Mouse (Mus musculus) kidney, embryonic 15.5 days (tissue): ENCODE results near the gene Nol3. TPM values are rescaled to one million over a fixed set of nuclear protein-coding genes. Genes with fewer than 3 reads are reported as not detected.

Experiments used
- ATAC-seq: fragments of 200-750 bp; cut with Nextera tagmentation; replicated peaks from 2 replicates; pipeline ENCODE4 v1.8.0; 2017; ENCODE audit warnings: moderate TSS enrichment; ENCODE audit not compliant: low FRiP score
- H3K27ac ChIP-seq: fragments of 300-500 bp; sonication (generic); 2 replicates; pipeline ENCODE4 v1.5.1; 2015; ENCODE audit warnings: mild to moderate bottlenecking, inconsistent platforms
- H3K27me3 ChIP-seq: fragments of 300-500 bp; sonication (generic); 2 replicates; pipeline ENCODE4 v1.6.1; 2015; ENCODE audit warnings: inconsistent platforms
- H3K36me3 ChIP-seq: fragments of 300-500 bp; sonication (generic); 2 replicates; pipeline ENCODE4 v1.6.1; 2015; ENCODE audit warnings: inconsistent platforms
- H3K4me1 ChIP-seq: fragments of 300-500 bp; sonication (generic); 2 replicates; pipeline ENCODE4 v1.6.1; 2015; ENCODE audit warnings: inconsistent platforms
- H3K4me2 ChIP-seq: fragments of 300-500 bp; sonication (generic); 2 replicates; pipeline ENCODE4 v1.6.1; 2015; ENCODE audit warnings: moderate library complexity, mild to moderate bottlenecking, inconsistent platforms
- H3K4me3 ChIP-seq: fragments of 300-500 bp; sonication (generic); replicated peaks from 2 replicates; pipeline ENCODE4 v1.5.1; 2015; ENCODE audit warnings: mild to moderate bottlenecking, inconsistent platforms
- H3K9ac ChIP-seq: fragments of 300-500 bp; sonication (generic); 2 replicates; pipeline ENCODE4 v1.6.1; 2015; ENCODE audit warnings: mild to moderate bottlenecking, inconsistent platforms
- H3K9me3 ChIP-seq: fragments of 300-500 bp; sonication (generic); replicated peaks from 2 replicates; pipeline ENCODE4 v1.6.1; 2016; ENCODE audit warnings: inconsistent platforms
- WGBS: fragments of 180-500 bp; shearing (Covaris S2); methylation state at CpG from one replicate; pipeline ENCODE4 v1.1.7; 2015; ENCODE audit warnings: mixed read lengths; 5-methylcytosine and 5-hydroxymethylcytosine counted together
- microRNA counts: library from miRNA; unstranded; fragments of <30 nt; microRNA quantifications from one replicate; lab custom pipeline; 2016
- microRNA-seq: library from miRNA; unstranded; fragments of <30 nt; microRNA quantifications from one replicate; pipeline ENCODE4, GENCODE M21; 2016
- polyA plus RNA-seq: library from polyadenylated mRNA; unstranded; fragments of >200 nt; fragmentation: Nextera tagmentation; extraction: Ambion mirVana; gene quantifications from 2 replicates; pipeline ENCODE4 v1.2.1, GENCODE M21; 2015

Gene Nol3
- polyA plus RNA-seq, 1 experiment from 2014 or later: 0.84 TPM

DNA sequence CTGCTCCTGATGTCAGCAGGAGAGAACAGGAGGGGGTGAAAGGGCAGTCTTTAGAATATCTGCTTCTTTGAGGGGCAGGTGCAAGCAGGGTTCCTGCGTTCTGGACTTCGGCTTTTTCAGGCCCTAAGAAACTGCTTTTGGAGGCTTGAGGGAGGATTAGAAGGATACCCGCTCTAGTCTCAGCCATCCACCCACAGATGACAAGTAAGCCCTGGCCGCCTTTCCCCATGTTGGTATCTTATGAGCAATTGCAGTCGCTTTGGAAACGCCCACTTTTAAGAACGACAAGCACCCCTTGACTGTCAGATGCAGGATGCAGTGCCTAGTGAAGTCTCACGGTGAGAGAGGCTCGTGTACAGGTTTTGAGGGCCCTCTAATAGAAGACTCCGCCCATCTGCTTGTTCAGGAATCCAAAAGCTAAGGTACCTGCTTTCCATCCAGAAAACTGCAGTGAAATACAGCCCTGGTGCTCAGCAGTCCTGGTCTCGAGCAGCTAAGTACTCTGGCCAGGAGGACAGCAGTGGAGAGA lies 42.8 kb downstream of the Nol3 start:
- Histone ChIP-seq H3K4me1 (no peaks in the 10 kb centered on the region), H3K27me3 (no peaks in the 10 kb centered on the region), H3K9ac (no peak overlapping the region), H3K9me3 (no peaks in the 10 kb centered on the region), H3K27ac (no peak overlapping the region), H3K4me3 (no peak overlapping the region), H3K4me2 (no peak overlapping the region), H3K36me3 (peaks cover 70% of the 10 kb centered on the region)
- 85% methylated on average over 11 of the region's 11 CpGs for WGBS
- no peak for ATAC-seq

GRCm38 (mm10) chr8:105323183-105323582 lies 47.2 kb downstream of the Nol3 start:
- Histone ChIP-seq H3K27ac (no peak overlapping the region), H3K27me3 (no peaks in the 10 kb centered on the region), H3K9ac (no peak overlapping the region), H3K4me1 (peaks cover 26% of the 10 kb centered on the region), H3K36me3 (peaks cover 35% of the 10 kb centered on the region), H3K9me3 (no peaks in the 10 kb centered on the region), H3K4me3 (no peak overlapping the region), H3K4me2 (no peak overlapping the region)
- no peak for ATAC-seq
- 85% methylated on average over 4 of the region's 4 CpGs for WGBS

GRCm38 (mm10) chr8:105325641-105326093 lies 49.7 kb downstream of the Nol3 start:
- Histone ChIP-seq H3K9me3 (no peaks in the 10 kb centered on the region), H3K36me3 (peaks cover 39% of the 10 kb centered on the region), H3K27me3 (no peaks in the 10 kb centered on the region), H3K9ac (peak overlapping the region; percentile 76), H3K4me3 (peak overlapping the region; percentile 87), H3K4me1 (peaks cover 27% of the 10 kb centered on the region), H3K27ac (peak overlapping the region; percentile 74), H3K4me2 (peak overlapping the region; percentile 85)
- ATAC-seq: peak; percentile 34; the same call in 1 of the 2 replicates
- under 1% methylated on average over 12 of the region's 12 CpGs for WGBS

DNA sequence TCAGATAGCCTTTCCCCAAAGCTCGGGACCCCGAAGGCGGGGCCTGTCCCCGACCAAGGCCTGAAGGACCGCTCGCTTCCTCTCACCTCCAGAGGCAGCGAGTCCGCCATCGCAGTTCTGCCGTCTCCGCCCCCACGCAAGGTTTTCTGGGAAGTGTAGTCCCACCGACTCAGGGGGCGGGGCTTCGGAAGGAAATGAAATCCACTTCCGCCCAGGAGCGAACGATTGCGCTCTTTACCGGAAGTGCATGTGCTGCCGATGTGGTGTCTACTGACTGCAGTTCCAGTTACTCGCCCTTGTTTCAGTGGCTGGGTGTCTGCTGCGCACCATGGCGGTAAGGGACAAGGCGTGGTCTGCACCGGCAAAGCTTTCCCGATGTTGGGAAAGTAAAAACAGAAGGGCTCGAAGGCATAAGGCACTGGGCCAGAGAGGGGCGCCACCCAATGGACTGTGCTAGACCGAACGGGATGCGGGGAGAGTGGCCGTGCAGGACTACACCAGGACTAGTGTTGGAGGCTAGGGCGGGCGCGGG lies 50.3 kb downstream of the Nol3 start, which contains the start of the genes Lrrc29 and Tmem208:
Lrrc29 (minus strand) TSS at position 138 of the 532 bp plus-strand sequence.
Tmem208 (plus strand) TSS at position 214 of the 532 bp plus-strand sequence.
- Histone ChIP-seq H3K9me3 (no peaks in the 10 kb centered on the region), H3K36me3 (peaks cover 45% of the 10 kb centered on the region), H3K4me2 (peak within 1 kb of the TSS; percentile 85), H3K27me3 (no peaks in the 10 kb centered on the region), H3K9ac (peak within 1 kb of the TSS; percentile 76), H3K4me1 (peaks cover 27% of the 10 kb centered on the region), H3K27ac (peak within 1 kb of the TSS; percentile 94), H3K4me3 (peak within 1 kb of the TSS; percentile 87)
- under 1% methylated on average over 36 of the region's 36 CpGs for WGBS
- ATAC-seq: peak; percentile 91

- Histone ChIP-seq H3K4me2 (peak overlapping the region; percentile 85), H3K9ac (peak overlapping the region; percentile 76), H3K4me1 (peaks cover 27% of the 10 kb centered on the region), H3K27ac (peak overlapping the region; percentile 94; the same call in 1 of the 2 replicates), H3K27me3 (no peaks in the 10 kb centered on the region), H3K9me3 (no peaks in the 10 kb centered on the region), H3K36me3 (peaks cover 52% of the 10 kb centered on the region), H3K4me3 (peak overlapping the region; percentile 87)
- 43% methylated on average over 6 of the region's 6 CpGs for WGBS
- ATAC-seq: no peak
Measured at GRCm38 (mm10) chr8:105326968-105327367, 51.0 kb downstream of the Nol3 start.

DNA sequence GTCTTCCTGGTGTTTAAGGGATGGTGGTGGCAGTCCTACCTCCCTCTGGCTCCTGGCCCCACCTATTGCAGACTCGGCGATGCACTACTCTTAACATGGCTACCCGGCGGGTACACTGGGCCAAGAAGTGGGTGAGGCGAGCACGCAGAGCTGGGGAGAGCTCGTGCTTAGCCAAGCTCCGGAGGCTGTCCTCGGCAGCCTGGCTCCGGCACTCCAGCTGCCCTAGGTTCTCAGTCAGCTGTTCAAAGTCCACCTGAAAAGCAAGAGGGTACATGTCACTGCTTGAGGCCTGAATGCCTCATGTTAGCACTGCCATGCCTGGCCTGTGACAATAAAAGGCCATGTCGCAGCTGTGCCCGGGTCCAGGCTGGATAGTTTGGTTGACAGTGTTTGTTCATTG lies 54.4 kb downstream of the Nol3 start:
- H3K27ac ChIP-seq: no peak overlapping the region
- H3K4me3 ChIP-seq: no peak overlapping the region
- H3K4me1 ChIP-seq: peaks cover 18% of the 10 kb centered on the region
- H3K27me3 ChIP-seq: no peaks in the 10 kb centered on the region
- H3K4me2 ChIP-seq: no peak overlapping the region
- peaks cover 76% of the 10 kb centered on the region for H3K36me3 ChIP-seq
- no peak for ATAC-seq
- WGBS: 94% methylated on average over 12 of the region's 12 CpGs
- H3K9ac ChIP-seq: no peak overlapping the region
- H3K9me3 ChIP-seq: no peaks in the 10 kb centered on the region

GRCm38 (mm10) chr8:105331469-105331868 lies 55.5 kb downstream of the Nol3 start:
- Histone ChIP-seq H3K27ac (no peak overlapping the region), H3K36me3 (peaks cover 87% of the 10 kb centered on the region), H3K9ac (no peak overlapping the region), H3K4me1 (peaks cover 15% of the 10 kb centered on the region), H3K27me3 (no peaks in the 10 kb centered on the region), H3K9me3 (no peaks in the 10 kb centered on the region), H3K4me3 (no peak overlapping the region), H3K4me2 (no peak overlapping the region)
- ATAC-seq: no peak
- 95% methylated on average over 22 of the region's 22 CpGs for WGBS

MicroRNAs encoded within 50 kb of the gene (microRNA counts, 519-probe panel; counts per million panel counts)
- microRNA mmu-miR-328 (lab: Ali Mortazavi, UCI): 1,351 counts per million, percentile 6 among the panel's probes with 10 or more counts

Small RNA genes within 50 kb of the gene (microRNA-seq; reads per million reads assigned to microRNA genes)
- gene Gm27320 (not detected), gene Mir328 (167 reads per million, percentile 63 among the genes with 10 or more reads in this experiment)

Other genes starting within 250 kb of the Nol3 start
- gene Ces3a, start 227.5 kb upstream of the Nol3 start, polyA plus RNA-seq: not detected in 2 replicates
- not detected in 2 replicates for gene Ces3b, start 192.4 kb upstream of the Nol3 start, polyA plus RNA-seq
- gene Ces4a, start 144.3 kb upstream of the Nol3 start, polyA plus RNA-seq: not detected in 2 replicates
- 67.7 and 73.2 TPM in 2 replicates for gene Cbfb, start 105.5 kb upstream of the Nol3 start, polyA plus RNA-seq
- 23.8 and 25.2 TPM in 2 replicates for gene D230025D16Rik, start 51.0 kb upstream of the Nol3 start, polyA plus RNA-seq
- 9.6 and 13.5 TPM in 2 replicates for gene B3gnt9, start 21.0 kb upstream of the Nol3 start, polyA plus RNA-seq
- gene Tradd, start 11.5 kb upstream of the Nol3 start, polyA plus RNA-seq: 20.0 and 24.2 TPM in 2 replicates
- gene Fbxl8, start 11.5 kb upstream of the Nol3 start, polyA plus RNA-seq: 2.3 and 2.7 TPM in 2 replicates
- gene Hsf4, start 6.3 kb upstream of the Nol3 start, polyA plus RNA-seq: 0.12 and 0.13 TPM in 2 replicates
- gene 4931428F04Rik, start 13.7 kb downstream of the Nol3 start, polyA plus RNA-seq: 10.6 and 12.6 TPM in 2 replicates
- 21.6 and 25.4 TPM in 2 replicates for gene Exoc3l, start 20.0 kb downstream of the Nol3 start, polyA plus RNA-seq
- gene E2f4, start 21.5 kb downstream of the Nol3 start, polyA plus RNA-seq: 88.8 and 103 TPM in 2 replicates
- 10.6 and 11.5 TPM in 2 replicates for gene Elmo3, start 29.5 kb downstream of the Nol3 start, polyA plus RNA-seq
- 2.2 and 2.6 TPM in 2 replicates for gene Lrrc29, start 50.1 kb downstream of the Nol3 start, polyA plus RNA-seq
- gene Tmem208, start 50.2 kb downstream of the Nol3 start, polyA plus RNA-seq: 119 and 125 TPM in 2 replicates
- gene Fhod1, start 71.8 kb downstream of the Nol3 start, polyA plus RNA-seq: 3.5 TPM in 2 replicates
- 2.5 and 2.9 TPM in 2 replicates for gene Slc9a5, start 72.7 kb downstream of the Nol3 start, polyA plus RNA-seq
- gene Plekhg4, start 97.1 kb downstream of the Nol3 start, polyA plus RNA-seq: 0.39 and 0.50 TPM in 2 replicates
- gene Kctd19, start 137.4 kb downstream of the Nol3 start, polyA plus RNA-seq: not detected in 2 replicates
- gene Lrrc36, start 137.4 kb downstream of the Nol3 start, polyA plus RNA-seq: 0.18 and 0.22 TPM in 2 replicates
- 30.7 and 38.3 TPM in 2 replicates for gene Tppp3, start 195.4 kb downstream of the Nol3 start, polyA plus RNA-seq
- 39.2 and 43.7 TPM in 2 replicates for gene Zdhhc1, start 220.8 kb downstream of the Nol3 start, polyA plus RNA-seq
- gene Hsd11b2, start 242.6 kb downstream of the Nol3 start, polyA plus RNA-seq: 30.0 and 35.6 TPM in 2 replicates